Mouse (Mus musculus): ENCODE data around the gene Plekhm3. TPM values are rescaled to one million over a fixed set of nuclear protein-coding genes. Genes with fewer than 3 reads are reported as not detected.

The Plekhm3 gene
- polyA plus RNA-seq, 1 experiment: 2.7 TPM

- Histone ChIP-seq H3K4me3 (ENCODE audit: control insufficient read depth, low read depth, low read length) (no peak overlapping the region), H3K4me1 (ENCODE audit: control insufficient read depth, insufficient read depth, low read length) (no peaks in the 10 kb centered on the region), H3K36me3 (ENCODE audit: control insufficient read depth, insufficient read depth, low read length) (no peaks in the 10 kb centered on the region), H3K27me3 (ENCODE audit: control insufficient read depth, insufficient read depth, low read length) (no peaks in the 10 kb centered on the region), H3K27ac (ENCODE audit: control insufficient read depth, insufficient read depth, low read depth, low read length) (no peak overlapping the region)
- TF ChIP-seq POLR2A (IDR thresholded peaks at IDR 0.05; ENCODE audit: control insufficient read depth, low read depth, low read length): no peak
- no peak for TF ChIP-seq CTCF (IDR thresholded peaks at IDR 0.05; ENCODE audit: control insufficient read depth, insufficient read depth, insufficient replicate concordance, low read depth, low read length)
Measured at GRCm38 (mm10) chr1:64929673-64930072, 27.0 kb downstream of the Plekhm3 start.

DNA sequence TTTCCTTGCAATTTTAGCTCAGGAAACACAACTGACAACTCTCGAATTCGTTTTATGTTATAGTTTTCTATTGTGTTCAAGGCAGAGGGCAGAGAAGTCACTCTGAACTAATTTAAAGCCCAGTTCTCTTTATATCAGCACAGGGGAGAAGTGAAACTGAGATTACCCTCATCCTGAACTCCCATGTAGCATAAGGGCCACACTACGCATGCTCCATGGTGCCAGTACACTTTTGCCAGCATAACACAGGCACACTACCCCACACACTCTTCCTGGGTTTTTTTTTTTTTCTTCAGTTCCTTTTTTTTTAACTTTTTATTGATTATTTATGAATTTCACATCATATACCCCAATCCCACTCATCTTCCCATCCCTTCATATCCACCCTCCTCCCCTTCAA lies 28.1 kb downstream of the Plekhm3 start:
- no peaks in the 10 kb centered on the region for H3K36me3 ChIP-seq (ENCODE audit: control insufficient read depth, insufficient read depth, low read length)
- TF ChIP-seq POLR2A (IDR thresholded peaks at IDR 0.05; ENCODE audit: control insufficient read depth, low read depth, low read length) (no peak), CTCF (IDR thresholded peaks at IDR 0.05; ENCODE audit: control insufficient read depth, insufficient read depth, insufficient replicate concordance, low read depth, low read length) (no peak)
- H3K27ac ChIP-seq (ENCODE audit: control insufficient read depth, insufficient read depth, low read depth, low read length): no peak overlapping the region
- H3K4me3 ChIP-seq (ENCODE audit: control insufficient read depth, low read depth, low read length): no peak overlapping the region
- no peaks in the 10 kb centered on the region for H3K27me3 ChIP-seq (ENCODE audit: control insufficient read depth, insufficient read depth, low read length)
- H3K4me1 ChIP-seq (ENCODE audit: control insufficient read depth, insufficient read depth, low read length): no peaks in the 10 kb centered on the region

GRCm38 (mm10) chr1:64927437-64928274 lies 29.0 kb downstream of the Plekhm3 start:
- H3K4me3 ChIP-seq (ENCODE audit: control insufficient read depth, low read depth, low read length): no peak overlapping the region
- no peaks in the 10 kb centered on the region for H3K36me3 ChIP-seq (ENCODE audit: control insufficient read depth, insufficient read depth, low read length)
- TF ChIP-seq CTCF (IDR thresholded peaks at IDR 0.05; ENCODE audit: control insufficient read depth, insufficient read depth, insufficient replicate concordance, low read depth, low read length) (no peak), POLR2A (IDR thresholded peaks at IDR 0.05; ENCODE audit: control insufficient read depth, low read depth, low read length) (no peak)
- no peaks in the 10 kb centered on the region for H3K27me3 ChIP-seq (ENCODE audit: control insufficient read depth, insufficient read depth, low read length)
- no peaks in the 10 kb centered on the region for H3K4me1 ChIP-seq (ENCODE audit: control insufficient read depth, insufficient read depth, low read length)
- H3K27ac ChIP-seq (ENCODE audit: control insufficient read depth, insufficient read depth, low read depth, low read length): no peak overlapping the region

DNA sequence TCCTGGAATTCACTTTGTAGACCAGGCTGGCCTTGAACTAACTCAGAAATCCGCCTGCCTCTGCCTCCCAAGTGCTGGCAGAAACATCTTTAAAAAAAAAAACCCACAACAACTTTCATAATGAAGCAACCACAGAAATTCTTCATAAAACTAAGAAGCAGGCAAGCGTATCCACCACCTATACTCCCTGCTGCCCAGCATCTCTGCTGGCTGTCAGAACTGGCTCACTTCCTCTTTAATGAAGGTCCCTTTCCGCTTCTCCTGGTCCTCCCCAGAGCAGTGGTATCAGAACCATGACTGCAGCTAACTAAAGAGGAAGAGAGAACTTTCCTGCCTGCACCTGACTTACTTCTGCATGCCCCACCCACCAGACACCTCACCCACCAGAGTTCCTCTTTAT lies 31.0 kb downstream of the Plekhm3 start:
- Histone ChIP-seq H3K27me3 (ENCODE audit: control insufficient read depth, insufficient read depth, low read length) (no peaks in the 10 kb centered on the region), H3K4me1 (ENCODE audit: control insufficient read depth, insufficient read depth, low read length) (no peaks in the 10 kb centered on the region), H3K27ac (ENCODE audit: control insufficient read depth, insufficient read depth, low read depth, low read length) (no peak overlapping the region), H3K36me3 (ENCODE audit: control insufficient read depth, insufficient read depth, low read length) (peaks cover 1% of the 10 kb centered on the region; the same call in 1 of the 2 replicates), H3K4me3 (ENCODE audit: control insufficient read depth, low read depth, low read length) (no peak overlapping the region)
- TF ChIP-seq CTCF (IDR thresholded peaks at IDR 0.05; ENCODE audit: control insufficient read depth, insufficient read depth, insufficient replicate concordance, low read depth, low read length) (no peak), POLR2A (IDR thresholded peaks at IDR 0.05; ENCODE audit: control insufficient read depth, low read depth, low read length) (no peak)

DNA sequence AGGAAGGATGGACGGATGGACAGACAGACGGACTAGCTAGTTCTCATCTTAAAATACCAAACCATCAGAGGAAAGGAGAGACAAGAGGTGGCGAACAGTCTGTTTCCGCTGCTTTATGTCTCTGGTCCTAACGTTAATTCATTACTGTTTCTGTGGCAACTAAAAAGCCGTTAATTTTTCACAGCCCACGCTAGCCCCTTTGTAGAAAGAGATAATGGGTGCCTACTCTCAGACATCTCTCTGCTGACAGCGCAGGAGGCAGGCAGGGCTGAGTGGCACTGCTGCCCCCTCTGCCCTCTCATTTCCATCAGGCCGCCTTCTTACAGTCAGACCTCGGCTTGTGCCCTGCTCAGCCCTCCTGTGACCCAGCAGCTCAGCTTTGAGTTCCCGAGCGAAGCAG lies 32.3 kb downstream of the Plekhm3 start:
- no peaks in the 10 kb centered on the region for H3K27me3 ChIP-seq (ENCODE audit: control insufficient read depth, insufficient read depth, low read length)
- no peak overlapping the region for H3K4me3 ChIP-seq (ENCODE audit: control insufficient read depth, low read depth, low read length)
- H3K36me3 ChIP-seq (ENCODE audit: control insufficient read depth, insufficient read depth, low read length): peaks cover 1% of the 10 kb centered on the region; the same call in 1 of the 2 replicates
- TF ChIP-seq POLR2A (IDR thresholded peaks at IDR 0.05; ENCODE audit: control insufficient read depth, low read depth, low read length): no peak
- TF ChIP-seq CTCF (IDR thresholded peaks at IDR 0.05; ENCODE audit: control insufficient read depth, insufficient read depth, insufficient replicate concordance, low read depth, low read length): no peak
- no peak overlapping the region for H3K27ac ChIP-seq (ENCODE audit: control insufficient read depth, insufficient read depth, low read depth, low read length)
- H3K4me1 ChIP-seq (ENCODE audit: control insufficient read depth, insufficient read depth, low read length): no peaks in the 10 kb centered on the region

GRCm38 (mm10) chr1:64918810-64919528 lies 37.7 kb downstream of the Plekhm3 start:
- H3K27me3 ChIP-seq (ENCODE audit: control insufficient read depth, insufficient read depth, low read length): no peaks in the 10 kb centered on the region

GRCm38 (mm10) chr1:64917966-64918365 lies 38.7 kb downstream of the Plekhm3 start:
- no peaks in the 10 kb centered on the region for H3K4me1 ChIP-seq (ENCODE audit: control insufficient read depth, insufficient read depth, low read length)

More at GRCm38 (mm10) chr1:64918810-64919528, 37.7 kb downstream of the Plekhm3 start:
- no peaks in the 10 kb centered on the region for H3K4me1 ChIP-seq (ENCODE audit: control insufficient read depth, insufficient read depth, low read length)
- peaks cover 1% of the 10 kb centered on the region; the same call in 1 of the 2 replicates for H3K36me3 ChIP-seq (ENCODE audit: control insufficient read depth, insufficient read depth, low read length)
- no peak overlapping the region for H3K27ac ChIP-seq (ENCODE audit: control insufficient read depth, insufficient read depth, low read depth, low read length)
- no peak for TF ChIP-seq CTCF (IDR thresholded peaks at IDR 0.05; ENCODE audit: control insufficient read depth, insufficient read depth, insufficient replicate concordance, low read depth, low read length)
- no peak for TF ChIP-seq POLR2A (IDR thresholded peaks at IDR 0.05; ENCODE audit: control insufficient read depth, low read depth, low read length)
- no peak overlapping the region for H3K4me3 ChIP-seq (ENCODE audit: control insufficient read depth, low read depth, low read length)

More at GRCm38 (mm10) chr1:64917966-64918365, 38.7 kb downstream of the Plekhm3 start:
- TF ChIP-seq POLR2A (IDR thresholded peaks at IDR 0.05; ENCODE audit: control insufficient read depth, low read depth, low read length): no peak
- TF ChIP-seq CTCF (IDR thresholded peaks at IDR 0.05; ENCODE audit: control insufficient read depth, insufficient read depth, insufficient replicate concordance, low read depth, low read length): no peak
- Histone ChIP-seq H3K27me3 (ENCODE audit: control insufficient read depth, insufficient read depth, low read length) (no peaks in the 10 kb centered on the region), H3K36me3 (ENCODE audit: control insufficient read depth, insufficient read depth, low read length) (peaks cover 1% of the 10 kb centered on the region; the same call in 1 of the 2 replicates), H3K4me3 (ENCODE audit: control insufficient read depth, low read depth, low read length) (no peak overlapping the region), H3K27ac (ENCODE audit: control insufficient read depth, insufficient read depth, low read depth, low read length) (no peak overlapping the region)

Data from testis, adult 2 months (tissue).